Mouse (Mus musculus) G1E (cell line): ENCODE measurements around the gene Nat8f3. TPM values are rescaled to one million over a fixed set of nuclear protein-coding genes. Genes with fewer than 3 reads are reported as not detected.
"Not testable (repeated sequence)": the region's sequence is repeated elsewhere in the genome, so short reads cannot be mapped to it uniquely, and the experiment has no call there.

Experiments used
- ATAC-seq: 2 replicates; pipeline ENCODE4 v1.8.0; 2016; ENCODE audit warnings: mild to moderate bottlenecking; ENCODE audit not compliant: insufficient number of reproducible peaks, poor library complexity, low FRiP score, severe bottlenecking; ENCODE audit errors: extremely low read depth
- DNase-seq: peaks from one replicate; pipeline ENCODE4 v3.0.0; 2012; ENCODE audit warnings: low spot score
- H3K27me3 ChIP-seq: 2 replicates; pipeline ENCODE4 v1.6.1; 2012; ENCODE audit warnings: mild to moderate bottlenecking, low read length, inconsistent platforms; ENCODE audit not compliant: insufficient read depth
- H3K36me3 ChIP-seq: replicated peaks from 2 replicates; pipeline ENCODE3; 2012; ENCODE audit warnings: mild to moderate bottlenecking, inconsistent platforms
- H3K4me1 ChIP-seq: 2 replicates; pipeline ENCODE4 v1.6.1; 2012; ENCODE audit warnings: low read depth, low read length, inconsistent platforms, mixed read lengths; ENCODE audit not compliant: insufficient read depth
- H3K4me3 ChIP-seq: 2 replicates; pipeline ENCODE4 v1.5.1; 2012; ENCODE audit warnings: low read depth, mild to moderate bottlenecking, inconsistent platforms, low read length, moderate library complexity, mixed read lengths
- H3K9me3 ChIP-seq: replicated peaks from 2 replicates; pipeline ENCODE4 v1.6.1; 2012; ENCODE audit warnings: inconsistent platforms
- CTCF ChIP-seq: IDR thresholded peaks from 2 replicates; pipeline ENCODE4 v1.5.1; 2012; ENCODE audit warnings: low read depth, low read length, inconsistent platforms, mixed read lengths
- GATA1 ChIP-seq: IDR thresholded peaks from 2 replicates; pipeline ENCODE4 v1.6.1; 2012; ENCODE audit warnings: borderline replicate concordance, low read length, inconsistent platforms, mixed read lengths
- GATA2 ChIP-seq: IDR thresholded peaks from 2 replicates; pipeline ENCODE4 v1.6.1; 2012; ENCODE audit warnings: low read depth, low read length, inconsistent platforms, borderline replicate concordance
- POLR2AphosphoS5 ChIP-seq: IDR thresholded peaks from 2 replicates; pipeline ENCODE4 v1.6.1; 2012; ENCODE audit warnings: low read depth, low read length, inconsistent platforms; ENCODE audit not compliant: insufficient replicate concordance
- TAL1 ChIP-seq: conservative IDR thresholded peaks from 2 replicates; pipeline ENCODE4 v1.6.1; 2012; ENCODE audit warnings: low read depth, low read length, inconsistent platforms, mixed read lengths
- polyA plus RNA-seq: library from polyadenylated mRNA; stranded (reverse); fragments of >175 nt; gene quantifications from 2 replicates; pipeline ENCODE4 v1.2.3, GENCODE M21; 2012
- total RNA-seq, 2 experiments: library from RNA; stranded (forward) in 1 of 2; stranded (reverse) in 1 of 2; fragments of 200-1000 nt in 1 of 2; fragments of >200 nt in 1 of 2; fragmentation: Nextera tagmentation in 1 of 2; gene quantifications; 2 replicates each; pipeline ENCODE4 v1.2.3; 2014 to 2017

Nat8f3 gene
- total RNA-seq (2014; fragmentation: Nextera tagmentation) = not detected in 2 replicates
- 0.12 and 0.22 TPM in 2 replicates for total RNA-seq (2017)
- polyA plus RNA-seq = not detected in 2 replicates

GRCm38 (mm10) chr6:85765532-85765931, at the start of gene Nat8f3:
Gene Nat8f3 (minus strand): TSS chr6:85765754.
- ATAC-seq, H3K4me1 ChIP-seq, H3K9me3 ChIP-seq, H3K4me3 ChIP-seq, DNase-seq, H3K27me3 ChIP-seq, H3K36me3 ChIP-seq: not testable (repeated sequence)

DNA sequence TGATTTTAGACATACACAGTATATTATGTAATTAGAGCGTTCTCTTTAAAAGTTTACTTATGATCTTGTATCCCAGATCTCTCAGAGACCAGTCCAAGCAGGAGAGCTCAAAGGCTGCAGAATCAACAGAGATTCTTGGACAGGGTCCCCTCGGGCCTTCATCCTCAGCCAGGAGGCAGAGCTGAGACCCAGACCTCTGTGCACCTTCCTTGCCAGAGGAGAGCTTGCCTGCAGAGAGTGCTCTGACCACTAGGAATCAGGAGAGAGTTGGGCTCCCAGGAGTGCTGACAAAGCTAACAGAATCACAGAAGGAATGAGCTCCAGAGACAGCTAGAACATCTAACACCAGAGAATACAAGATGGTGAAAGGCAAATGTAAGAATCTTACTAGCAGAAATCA, 47.8 kb upstream of the Nat8f3 start:
- peaks cover 3% of the 10 kb centered on the region; the same call in 1 of the 2 replicates for H3K27me3 ChIP-seq
- no peaks in the 10 kb centered on the region for H3K9me3 ChIP-seq
- TF ChIP-seq CTCF (no peak), GATA2 (no peak), TAL1 (no peak), GATA1 (no peak), POLR2AphosphoS5 (no peak)
- ATAC-seq (no peak), DNase-seq (no peak)
- no peak overlapping the region for H3K4me3 ChIP-seq
- H3K36me3 ChIP-seq = no peaks in the 10 kb centered on the region
- no peaks in the 10 kb centered on the region for H3K4me1 ChIP-seq

- not testable (repeated sequence) for H3K4me3 ChIP-seq, H3K27me3 ChIP-seq, ATAC-seq, H3K9me3 ChIP-seq, DNase-seq, H3K36me3 ChIP-seq, H3K4me1 ChIP-seq
Measured at GRCm38 (mm10) chr6:85810942-85811537, 45.5 kb upstream of the Nat8f3 start.

GRCm38 (mm10) chr6:85810514-85810913, 45.0 kb upstream of the Nat8f3 start:
- not testable (repeated sequence) for H3K4me1 ChIP-seq, ATAC-seq, DNase-seq, H3K4me3 ChIP-seq, H3K36me3 ChIP-seq, H3K9me3 ChIP-seq, H3K27me3 ChIP-seq

GRCm38 (mm10) chr6:85809784-85810183, 44.2 kb upstream of the Nat8f3 start:
- H3K9me3 ChIP-seq, DNase-seq, H3K4me3 ChIP-seq, H3K27me3 ChIP-seq, H3K36me3 ChIP-seq, H3K4me1 ChIP-seq, ATAC-seq: not testable (repeated sequence)

DNA sequence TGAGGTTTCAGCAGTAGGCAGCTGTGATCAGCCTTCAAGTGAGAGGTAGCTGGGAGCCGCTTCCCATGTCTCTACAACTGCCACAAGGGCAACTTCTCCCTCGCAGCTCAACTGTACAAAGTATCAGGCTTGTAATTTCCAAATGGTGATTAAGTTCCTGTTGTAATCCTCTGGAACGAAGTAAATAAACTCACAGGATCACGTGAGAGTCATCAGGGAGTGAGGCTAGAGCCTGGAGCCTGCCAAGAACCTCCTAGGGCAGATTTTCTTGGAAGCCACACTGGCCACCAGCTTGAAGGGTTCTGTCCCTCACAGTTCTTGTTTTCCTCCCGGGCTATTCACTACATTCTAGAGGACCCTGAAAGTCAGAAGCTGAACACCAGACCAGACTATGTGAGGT, 37.6 kb upstream of the Nat8f3 start:
- not testable (repeated sequence) for ATAC-seq, H3K4me3 ChIP-seq, H3K9me3 ChIP-seq, DNase-seq, H3K36me3 ChIP-seq, H3K27me3 ChIP-seq, H3K4me1 ChIP-seq

DNA sequence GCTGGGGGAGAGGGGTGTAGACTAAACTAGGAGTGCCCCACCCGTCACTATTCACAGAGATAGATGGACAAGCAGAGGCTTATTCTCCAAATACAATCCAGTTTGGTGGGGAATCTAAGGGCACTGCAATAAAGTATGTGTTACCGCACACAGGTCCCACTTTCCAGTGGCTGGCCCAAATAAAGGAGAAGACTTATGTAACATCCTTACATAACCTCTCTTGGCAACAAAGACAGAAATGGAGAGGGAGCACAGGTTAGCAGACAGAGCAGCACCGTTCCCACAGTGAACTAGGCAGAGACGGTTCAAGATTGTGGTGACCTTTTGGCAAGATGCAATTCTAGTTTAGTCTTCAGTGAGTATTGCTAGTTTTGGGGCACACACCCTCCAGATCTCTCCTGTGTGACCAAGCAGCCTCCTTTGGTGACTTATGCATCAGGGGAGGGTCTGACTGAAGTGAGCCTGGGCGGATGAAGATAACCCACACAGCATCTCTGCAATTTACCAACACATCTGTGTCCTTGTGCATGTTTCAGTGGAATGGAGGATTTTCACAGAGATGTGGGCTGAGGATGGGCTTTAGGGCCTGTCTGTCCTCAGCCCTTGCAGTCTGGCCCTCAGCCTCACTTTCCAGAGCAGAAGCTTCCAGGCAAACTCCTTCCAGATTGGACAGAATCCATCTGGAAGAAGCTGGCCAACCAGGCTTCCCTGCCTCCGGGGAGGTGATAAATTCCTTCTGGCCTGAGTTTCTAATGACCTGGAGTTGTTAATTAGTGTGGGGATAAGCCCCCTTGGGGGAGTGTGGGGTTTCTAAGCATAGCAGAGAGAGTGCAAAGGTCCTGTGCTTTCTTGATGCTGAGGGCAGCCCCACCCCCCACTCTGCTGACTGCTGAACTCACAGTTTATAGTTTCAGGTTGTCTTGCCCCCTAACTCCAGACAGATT, 2.2 kb downstream of the Nat8f3 start:
- H3K27me3 ChIP-seq, H3K4me3 ChIP-seq, H3K4me1 ChIP-seq, DNase-seq, H3K36me3 ChIP-seq, ATAC-seq, H3K9me3 ChIP-seq: not testable (repeated sequence)

DNA sequence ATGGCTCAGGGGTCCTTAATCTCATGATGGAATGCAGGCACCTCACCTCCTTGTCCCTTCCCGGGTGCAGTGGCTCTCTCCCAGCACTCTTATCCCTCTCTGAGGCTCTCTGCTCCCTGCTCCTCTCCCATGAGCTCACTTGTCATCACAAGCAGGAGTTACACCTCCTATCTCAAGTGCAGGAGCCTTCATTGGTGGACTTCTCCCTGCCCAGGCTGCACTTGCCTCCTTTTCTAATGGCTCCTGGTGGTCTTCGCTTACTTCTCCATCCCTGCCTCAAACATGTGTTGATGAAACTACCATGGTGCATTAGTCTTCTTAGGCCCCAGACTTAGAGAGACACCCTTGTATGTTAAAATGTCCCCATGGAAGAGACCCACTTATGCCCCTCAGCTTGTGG, 2.9 kb downstream of the Nat8f3 start:
- H3K27me3 ChIP-seq, H3K4me1 ChIP-seq, H3K9me3 ChIP-seq, ATAC-seq, H3K36me3 ChIP-seq, H3K4me3 ChIP-seq, DNase-seq: not testable (repeated sequence)

DNA sequence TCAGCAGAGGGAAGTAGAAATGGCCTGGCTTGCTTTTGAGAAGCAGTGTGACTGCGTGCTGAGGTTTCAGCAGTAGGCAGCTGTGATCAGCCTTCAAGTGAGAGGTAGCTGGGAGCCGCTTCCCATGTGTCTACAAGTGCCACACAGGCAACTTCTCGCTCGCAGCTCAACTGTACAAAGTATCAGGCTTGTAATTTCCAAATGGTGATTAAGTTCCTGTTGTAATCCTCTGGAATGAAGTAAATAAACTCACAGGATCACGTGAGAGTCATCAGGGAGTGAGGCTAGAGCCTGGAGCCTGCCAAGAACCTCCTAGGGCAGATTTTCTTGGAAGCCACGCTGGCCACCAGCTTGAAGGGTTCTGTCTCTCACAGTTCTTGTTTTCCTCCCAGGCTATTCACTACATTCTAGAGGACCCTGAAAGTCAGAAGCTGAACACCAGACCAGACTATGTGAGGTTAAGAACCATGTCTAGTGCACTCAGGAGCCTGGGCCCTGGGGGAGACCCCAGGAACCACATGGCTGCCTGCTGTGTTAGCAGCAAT, 9.8 kb downstream of the Nat8f3 start:
- not testable (repeated sequence) for H3K4me1 ChIP-seq, DNase-seq, H3K4me3 ChIP-seq, ATAC-seq, H3K36me3 ChIP-seq, H3K27me3 ChIP-seq, H3K9me3 ChIP-seq

GRCm38 (mm10) chr6:85713105-85713504, 52.4 kb downstream of the Nat8f3 start, which contains the start of gene Nat8f7:
Gene Nat8f7 (minus strand): TSS chr6:85713205.
- H3K4me3 ChIP-seq, H3K9me3 ChIP-seq, H3K36me3 ChIP-seq, H3K27me3 ChIP-seq, DNase-seq, H3K4me1 ChIP-seq, ATAC-seq: not testable (repeated sequence)
